Mouse (Mus musculus) limb, embryonic 14.5 days (tissue): ENCODE measurements at regions not wholly inside any gene's neighbourhood (a gene's known extent, or its start where the extent isn't known, plus 50 kb on each side); places are given as distances from the start of the nearest gene placed in this dataset.

ENCODE experiments used
- ATAC-seq: fragments of 200-750 bp; cut with Nextera tagmentation; 2 replicates; pipeline ENCODE4 v1.8.0; 2017; ENCODE audit warnings: low read depth, moderate number of reproducible peaks, moderate TSS enrichment; ENCODE audit not compliant: low FRiP score
- DNase-seq: peaks from one replicate; pipeline ENCODE4 v3.0.0-alpha.2; 2015; ENCODE audit warnings: low spot score
- H3K27ac ChIP-seq: fragments of 300-500 bp; sonication (generic); replicated peaks from 2 replicates; pipeline ENCODE4 v1.5.1; 2014; ENCODE audit warnings: low read depth, mild to moderate bottlenecking, low read length, moderate library complexity, mixed read lengths
- H3K27me3 ChIP-seq: fragments of 300-500 bp; sonication (generic); 2 replicates; pipeline ENCODE4 v1.6.1; 2014; ENCODE audit warnings: low read length, mixed read lengths; ENCODE audit not compliant: control insufficient read depth, insufficient read depth
- H3K36me3 ChIP-seq: fragments of 300-500 bp; sonication (generic); 2 replicates; pipeline ENCODE4 v1.6.1; 2014; ENCODE audit warnings: mild to moderate bottlenecking, low read length, moderate library complexity, mixed read lengths; ENCODE audit not compliant: control insufficient read depth, insufficient read depth
- H3K4me1 ChIP-seq: fragments of 300-500 bp; sonication (generic); 2 replicates; pipeline ENCODE4 v1.6.1; 2014; ENCODE audit warnings: antibody characterized with exemption, low read length, mixed read lengths; ENCODE audit not compliant: control insufficient read depth, insufficient read depth
- H3K4me2 ChIP-seq: fragments of 300-500 bp; sonication (generic); replicated peaks from 2 replicates; pipeline ENCODE4 v1.6.1; 2014; ENCODE audit warnings: low read depth, mild to moderate bottlenecking, low read length, moderate library complexity; ENCODE audit not compliant: severe bottlenecking
- H3K4me3 ChIP-seq: fragments of 300-500 bp; sonication (generic); replicated peaks from 2 replicates; pipeline ENCODE4 v1.5.1; 2014; ENCODE audit warnings: low read length
- H3K9ac ChIP-seq: fragments of 300-500 bp; sonication (generic); 2 replicates; pipeline ENCODE4 v1.6.1; 2014; ENCODE audit warnings: mild to moderate bottlenecking, low read depth, low read length, moderate library complexity; ENCODE audit not compliant: severe bottlenecking
- H3K9me3 ChIP-seq: fragments of 300-500 bp; sonication (generic); 2 replicates; pipeline ENCODE4 v1.6.1; 2016; ENCODE audit warnings: low read length; ENCODE audit not compliant: control insufficient read depth
- POLR2A ChIP-seq: fragments of 200-500 bp; IDR thresholded peaks from 2 replicates; pipeline ENCODE4 v1.8.0; 2012; ENCODE audit warnings: inconsistent platforms, mild to moderate bottlenecking, moderate library complexity, borderline replicate concordance; ENCODE audit not compliant: insufficient read depth, insufficient read length; ENCODE audit errors: extremely low read depth
- WGBS: fragments of 180-500 bp; shearing (Covaris S2); extraction: QIAGEN DNeasy Blood & Tissue Kit; methylation state at CpG from one replicate; pipeline ENCODE4 v1.1.7; 2014; 5-methylcytosine and 5-hydroxymethylcytosine counted together

DNA sequence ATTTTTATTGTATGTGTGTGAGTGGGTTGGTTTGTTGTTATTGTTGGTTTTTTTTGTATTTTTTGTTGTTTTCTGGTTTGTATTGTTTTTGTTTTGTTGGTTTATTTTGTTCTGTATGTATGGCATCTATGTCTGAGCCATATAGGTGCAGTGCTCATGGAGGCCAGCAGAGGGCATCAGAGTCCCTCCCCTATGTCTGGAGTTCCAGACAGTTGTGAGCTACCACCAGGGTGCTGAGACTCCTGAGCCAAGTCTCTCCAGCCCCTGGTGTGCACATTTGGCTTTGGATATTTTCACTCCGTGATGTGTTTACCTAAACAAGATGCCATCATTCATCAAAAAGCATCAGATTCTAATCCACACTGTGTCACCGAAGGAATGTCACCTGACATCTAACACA is 59.2 kb upstream of the Nudt7 start:
- ATAC-seq (no peak), DNase-seq (no peak)
- Histone ChIP-seq H3K27ac (no peak overlapping the region), H3K4me3 (no peak overlapping the region), H3K27me3 (no peaks in the 10 kb centered on the region), H3K36me3 (no peaks in the 10 kb centered on the region), H3K4me1 (no peaks in the 10 kb centered on the region), H3K9me3 (peaks cover 4% of the 10 kb centered on the region; the same call in 1 of the 2 replicates), H3K4me2 (no peak overlapping the region), H3K9ac (no peak overlapping the region)
- WGBS: 90% methylated on average over 2 of the region's 2 CpGs
- TF ChIP-seq POLR2A: no peak

DNA sequence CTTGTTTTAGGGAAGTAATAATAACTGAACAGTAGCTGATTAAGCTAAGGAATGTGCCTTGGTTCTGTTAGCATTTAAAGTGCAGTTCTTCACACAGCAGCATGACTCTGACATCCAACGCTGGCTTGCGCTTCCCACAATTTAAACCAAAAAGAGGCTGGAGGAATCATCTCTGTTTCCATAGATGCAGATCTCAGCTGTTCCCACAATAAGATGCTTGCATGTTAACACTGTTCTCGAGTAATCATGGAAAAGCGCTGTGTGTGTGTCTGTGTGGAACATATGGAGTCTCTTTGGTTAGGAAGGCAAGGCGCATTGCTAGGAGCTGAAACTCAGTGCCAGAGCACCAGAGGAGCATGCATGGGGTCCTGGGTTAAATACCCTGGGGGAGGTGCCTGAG is 56.7 kb upstream of the Nudt7 start:
- 80% methylated on average over 5 of the region's 5 CpGs for WGBS
- Histone ChIP-seq H3K9ac (no peak overlapping the region), H3K36me3 (no peaks in the 10 kb centered on the region), H3K4me1 (no peaks in the 10 kb centered on the region), H3K27ac (no peak overlapping the region), H3K4me2 (no peak overlapping the region), H3K27me3 (no peaks in the 10 kb centered on the region), H3K4me3 (no peak overlapping the region), H3K9me3 (peaks cover 4% of the 10 kb centered on the region; the same call in 1 of the 2 replicates)
- ATAC-seq (no peak), DNase-seq (no peak)
- TF ChIP-seq POLR2A: no peak

GRCm38 (mm10) chr8:114081049-114081756 is 52.2 kb upstream of the Nudt7 start:
- no peaks in the 10 kb centered on the region; the same call in 1 of the 2 replicates for H3K9me3 ChIP-seq
- no peaks in the 10 kb centered on the region for H3K4me1 ChIP-seq
- H3K36me3 ChIP-seq: no peaks in the 10 kb centered on the region
- H3K9ac ChIP-seq: no peak overlapping the region
- no peak overlapping the region for H3K4me2 ChIP-seq
- H3K27ac ChIP-seq: no peak overlapping the region
- WGBS: 18% methylated on average over 10 of the region's 10 CpGs
- no peak overlapping the region for H3K4me3 ChIP-seq
- TF ChIP-seq POLR2A: no peak
- ATAC-seq (peak; percentile 41; the same call in 1 of the 2 replicates), DNase-seq (peak; percentile 12)
- H3K27me3 ChIP-seq: no peaks in the 10 kb centered on the region

DNA sequence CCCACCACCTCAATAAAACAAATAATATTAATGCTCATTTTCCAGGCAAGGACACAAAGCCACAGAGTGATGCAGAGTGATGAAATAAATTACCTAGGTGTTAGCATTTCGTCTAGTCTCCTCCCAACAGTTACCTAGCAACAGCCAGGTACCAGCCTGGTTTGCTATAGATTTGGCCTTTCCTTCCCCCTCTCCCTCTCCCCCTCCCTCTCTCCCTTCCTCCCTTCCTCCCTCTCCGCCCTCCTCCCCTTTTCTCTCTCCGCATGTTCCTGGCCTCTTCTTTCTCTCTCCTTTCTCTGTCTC is 51.6 kb upstream of the Nudt7 start:
- no peaks in the 10 kb centered on the region; the same call in 1 of the 2 replicates for H3K9me3 ChIP-seq
- no peak overlapping the region for H3K27ac ChIP-seq
- no peaks in the 10 kb centered on the region for H3K27me3 ChIP-seq
- no peaks in the 10 kb centered on the region for H3K36me3 ChIP-seq
- H3K9ac ChIP-seq: no peak overlapping the region
- no peak overlapping the region for H3K4me2 ChIP-seq
- H3K4me3 ChIP-seq: no peak overlapping the region
- H3K4me1 ChIP-seq: no peaks in the 10 kb centered on the region
- 75% methylated on average over 3 of the region's 3 CpGs for WGBS
- DNase-seq (no peak), ATAC-seq (no peak)
- TF ChIP-seq POLR2A: no peak
